Mouse (Mus musculus) heart, embryonic 14.5 days (tissue): ENCODE measurements around the gene Ccdc88c. TPM values are rescaled to one million over a fixed set of nuclear protein-coding genes. Genes with fewer than 3 reads are reported as not detected.

Experiments
- ATAC-seq: fragments of 200-750 bp; cut with Nextera tagmentation; 2 replicates; pipeline ENCODE4 v1.8.0; 2017; ENCODE audit warnings: low read depth, moderate TSS enrichment; ENCODE audit not compliant: insufficient number of reproducible peaks, insufficient read depth, low FRiP score
- H3K27ac ChIP-seq, 2 experiments: fragments of 200-500 bp in 1 of 2; fragments of 300-500 bp in 1 of 2; sonication (generic) in 1 of 2; replicated peaks in 1 of 2; 2 replicates each; pipeline ENCODE4 v1.5.1; 2012 to 2014; ENCODE audit warnings: low read depth in 2 of 2, low read length in 2 of 2, control low read depth in 1 of 2, mild to moderate bottlenecking in 1 of 2, mixed read lengths in 1 of 2; ENCODE audit not compliant: control insufficient read depth in 1 of 2, insufficient read depth in 1 of 2
- H3K27me3 ChIP-seq: fragments of 300-500 bp; sonication (generic); 2 replicates; pipeline ENCODE4 v1.6.1; 2014; ENCODE audit warnings: mild to moderate bottlenecking, low read length, control low read depth; ENCODE audit not compliant: control insufficient read depth, insufficient read depth
- H3K36me3 ChIP-seq: fragments of 300-500 bp; sonication (generic); 2 replicates; pipeline ENCODE4 v1.6.1; 2014; ENCODE audit warnings: mild to moderate bottlenecking, control low read depth, low read length, mixed read lengths; ENCODE audit not compliant: control insufficient read depth, insufficient read depth
- H3K4me1 ChIP-seq, 2 experiments: fragments of 200-500 bp in 1 of 2; fragments of 300-500 bp in 1 of 2; sonication (generic) in 1 of 2; 2 replicates each; pipeline ENCODE4 v1.6.1; 2012 to 2014; ENCODE audit warnings: low read length in 2 of 2, control low read depth in 1 of 2, mixed read lengths in 1 of 2; ENCODE audit not compliant: control insufficient read depth in 2 of 2, insufficient read depth in 2 of 2
- H3K4me2 ChIP-seq: fragments of 300-500 bp; sonication (generic); 2 replicates; pipeline ENCODE4 v1.6.1; 2014; ENCODE audit warnings: mild to moderate bottlenecking, low read length
- H3K4me3 ChIP-seq, 2 experiments: fragments of 200-500 bp in 1 of 2; fragments of 300-500 bp in 1 of 2; sonication (generic) in 1 of 2; 2 replicates each; pipeline ENCODE4 v1.5.1; 2012 to 2014; ENCODE audit warnings: low read length in 2 of 2, mild to moderate bottlenecking in 2 of 2, control low read depth in 1 of 2, low read depth in 1 of 2, moderate library complexity in 1 of 2; ENCODE audit not compliant: control insufficient read depth in 1 of 2, insufficient read depth in 1 of 2
- H3K9ac ChIP-seq: fragments of 300-500 bp; sonication (generic); 2 replicates; pipeline ENCODE4 v1.6.1; 2014; ENCODE audit warnings: mild to moderate bottlenecking, low read length
- H3K9me3 ChIP-seq: fragments of 300-500 bp; sonication (generic); 2 replicates; pipeline ENCODE4 v1.6.1; 2016; ENCODE audit warnings: low read length, control low read depth; ENCODE audit not compliant: control insufficient read depth
- WGBS: fragments of 180-500 bp; shearing (Covaris S2); extraction: QIAGEN DNeasy Blood & Tissue Kit; methylation state at CpG from one replicate; pipeline ENCODE4 v1.1.7; 2014; 5-methylcytosine and 5-hydroxymethylcytosine counted together
- polyA plus RNA-seq: library from polyadenylated mRNA; unstranded; fragments of >200 nt; fragmentation: Nextera tagmentation; extraction: Ambion mirVana; gene quantifications from 2 replicates; pipeline ENCODE4 v1.2.1, GENCODE M21; 2014

Ccdc88c gene
- polyA plus RNA-seq, 1 experiment from 2014 or later = 2.7 TPM

GRCm38 (mm10) chr12:100958621-100959592 is 69.9 kb downstream of the Ccdc88c start:
- no peak overlapping the region for H3K27ac ChIP-seq
- no peaks in the 10 kb centered on the region for H3K36me3 ChIP-seq
- peak; percentile 54; the same call in 1 of the 2 replicates for ATAC-seq
- H3K4me3 ChIP-seq = no peak overlapping the region
- no peak overlapping the region for H3K4me2 ChIP-seq
- no peak overlapping the region for H3K9ac ChIP-seq
- H3K27me3 ChIP-seq = peaks cover 55% of the 10 kb centered on the region
- 41% methylated on average over 15 of the region's 15 CpGs for WGBS
- H3K4me1 ChIP-seq = peaks cover 14% of the 10 kb centered on the region in 2 experiments; a peak in 3 of 4 replicates
- H3K9me3 ChIP-seq = no peaks in the 10 kb centered on the region

GRCm38 (mm10) chr12:100958006-100958405 is 70.8 kb downstream of the Ccdc88c start:
- peaks cover 14% of the 10 kb centered on the region in 2 experiments; a peak in 3 of 4 replicates for H3K4me1 ChIP-seq
- H3K4me2 ChIP-seq = no peak overlapping the region
- no peak overlapping the region for H3K27ac ChIP-seq
- H3K36me3 ChIP-seq = no peaks in the 10 kb centered on the region
- WGBS = 19% methylated on average over 5 of the region's 5 CpGs
- H3K9ac ChIP-seq = no peak overlapping the region
- peak; percentile 42; the same call in 1 of the 2 replicates for ATAC-seq
- H3K9me3 ChIP-seq = no peaks in the 10 kb centered on the region
- H3K27me3 ChIP-seq = peaks cover 55% of the 10 kb centered on the region
- no peak overlapping the region for H3K4me3 ChIP-seq

DNA sequence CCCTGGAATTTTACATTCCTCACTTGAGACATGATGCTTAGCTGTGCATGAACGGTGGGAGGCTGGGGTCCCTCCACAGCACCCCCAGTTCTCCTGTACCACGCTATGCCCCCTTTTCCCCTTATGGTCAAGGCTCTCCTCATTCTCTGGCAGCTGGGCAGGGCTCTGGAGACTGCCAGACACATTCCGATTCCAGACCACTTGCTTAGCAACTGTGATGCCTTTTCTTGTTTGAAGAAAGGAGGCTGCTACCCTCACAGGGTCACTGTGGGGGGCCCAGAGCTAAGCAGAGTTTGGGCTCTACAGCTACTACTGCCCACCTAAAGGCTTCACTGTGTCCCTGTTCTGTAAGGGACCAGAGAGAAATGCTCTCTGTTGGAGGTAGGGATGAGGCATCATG is 71.6 kb downstream of the Ccdc88c start:
- H3K9ac ChIP-seq = no peak overlapping the region
- 73% methylated on average over 3 of the region's 3 CpGs for WGBS
- peaks cover 55% of the 10 kb centered on the region for H3K27me3 ChIP-seq
- no peak for ATAC-seq
- no peaks in the 10 kb centered on the region for H3K36me3 ChIP-seq
- H3K4me1 ChIP-seq = peaks cover 14 to 16% of the 10 kb centered on the region in 2 experiments
- H3K27ac ChIP-seq = no peak overlapping the region
- no peaks in the 10 kb centered on the region for H3K9me3 ChIP-seq
- no peak overlapping the region for H3K4me3 ChIP-seq
- no peak overlapping the region for H3K4me2 ChIP-seq

- no peak overlapping the region for H3K9ac ChIP-seq
Observed at GRCm38 (mm10) chr12:100956825-100957224, 72.0 kb downstream of the Ccdc88c start.

DNA sequence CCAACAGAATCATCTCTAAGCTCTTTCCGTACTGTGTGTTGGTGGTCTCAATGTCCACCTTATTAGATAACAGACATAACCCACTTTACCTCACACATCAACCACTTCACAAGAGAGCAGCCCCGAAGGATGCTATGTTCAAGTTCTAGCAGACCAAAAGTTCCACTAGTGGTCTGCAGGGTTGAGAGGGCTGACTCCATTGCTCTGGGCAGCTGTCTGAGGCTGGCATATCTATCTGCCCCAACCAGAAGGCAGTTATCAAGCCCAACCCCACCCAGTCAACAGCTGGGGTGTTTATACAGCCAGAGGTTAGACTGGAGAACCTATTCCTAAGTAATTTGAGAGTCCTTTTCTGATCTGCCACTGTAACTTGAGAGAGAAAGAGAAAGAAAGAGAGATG is 72.8 kb downstream of the Ccdc88c start:
- WGBS = 77% methylated on average over 2 of the region's 2 CpGs
- ATAC-seq = no peak
- H3K36me3 ChIP-seq = no peaks in the 10 kb centered on the region
- no peak overlapping the region for H3K4me2 ChIP-seq
- H3K27me3 ChIP-seq = peaks cover 59% of the 10 kb centered on the region
- no peak overlapping the region for H3K9ac ChIP-seq
- no peak overlapping the region for H3K27ac ChIP-seq
- H3K4me1 ChIP-seq = peaks cover 14 to 16% of the 10 kb centered on the region in 2 experiments
- H3K9me3 ChIP-seq = no peaks in the 10 kb centered on the region
- H3K4me3 ChIP-seq = no peak overlapping the region

More at GRCm38 (mm10) chr12:100956825-100957224, 72.0 kb downstream of the Ccdc88c start:
- WGBS = 59% methylated on average over 4 of the region's 4 CpGs
- Histone ChIP-seq H3K4me2 (no peak overlapping the region), H3K4me3 (no peak overlapping the region), H3K36me3 (no peaks in the 10 kb centered on the region), H3K27ac (no peak overlapping the region), H3K9me3 (no peaks in the 10 kb centered on the region), H3K27me3 (peaks cover 55% of the 10 kb centered on the region), H3K4me1 (peaks cover 14 to 16% of the 10 kb centered on the region in 2 experiments)
- no peak for ATAC-seq

- H3K27me3 ChIP-seq = peaks cover 62% of the 10 kb centered on the region
- H3K27ac ChIP-seq = no peak overlapping the region
- H3K9ac ChIP-seq = no peak overlapping the region
- no peak for ATAC-seq
- H3K4me2 ChIP-seq = no peak overlapping the region
- H3K4me3 ChIP-seq = no peak overlapping the region
- H3K9me3 ChIP-seq = no peaks in the 10 kb centered on the region
- peaks cover 9 to 10% of the 10 kb centered on the region in 2 experiments for H3K4me1 ChIP-seq
- WGBS = 49% methylated on average over 8 of the region's 8 CpGs
- H3K36me3 ChIP-seq = no peaks in the 10 kb centered on the region
Observed at GRCm38 (mm10) chr12:100953926-100954325, 74.9 kb downstream of the Ccdc88c start.

GRCm38 (mm10) chr12:100952193-100952931 is 76.5 kb downstream of the Ccdc88c start:
- Histone ChIP-seq H3K9ac (no peak overlapping the region), H3K27me3 (peaks cover 64% of the 10 kb centered on the region), H3K4me3 (no peak overlapping the region), H3K4me1 (peaks cover 0 to 2% of the 10 kb centered on the region in 2 experiments; a peak in 1 of 4 replicates), H3K4me2 (peak overlapping the region; percentile 42; the same call in 1 of the 2 replicates), H3K27ac (peak overlapping the region in 1 of 2 experiments; percentile 31; a peak in 1 of 4 replicates), H3K36me3 (no peaks in the 10 kb centered on the region), H3K9me3 (no peaks in the 10 kb centered on the region)
- peak; percentile 55 for ATAC-seq
- 31% methylated on average over 9 of the region's 9 CpGs for WGBS
